Mouse (Mus musculus): ENCODE results near the gene Trim52.
"Not testable (repeated sequence)": the region's sequence is repeated elsewhere in the genome, so short reads cannot be mapped to it uniquely, and the experiment has no call there.

Trim52 gene

DNA sequence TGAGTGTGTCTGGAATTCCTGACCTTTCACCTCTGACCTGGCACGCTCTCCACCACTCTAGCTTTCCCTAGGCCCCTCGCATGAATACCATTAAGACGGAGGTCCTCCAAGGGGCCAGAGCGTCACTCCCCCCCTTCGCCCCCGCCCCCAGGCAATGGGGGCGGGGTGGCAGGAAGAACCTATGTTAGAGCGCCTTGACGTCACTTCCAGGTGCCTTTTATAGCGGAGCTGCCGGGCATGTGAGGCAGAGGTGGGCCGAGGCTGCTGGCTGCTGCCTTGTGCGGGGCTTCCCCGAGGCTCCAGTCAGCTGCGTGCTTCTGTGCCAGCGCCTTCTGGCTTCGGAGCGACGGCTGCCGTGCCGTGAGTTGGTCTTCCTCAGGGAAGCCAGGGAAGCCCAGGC lies at the start of gene Trim52:
TSS of gene Trim52 (plus strand) at position 219 of the 400 bp plus-strand sequence.
- DNase-seq (ENCODE audit: low spot score) = no peak

- no peak for DNase-seq (ENCODE audit: low spot score)
Measured at GRCm38 (mm10) chr14:106072608-106073007, 33.4 kb upstream of the Trim52 start.

GRCm38 (mm10) chr14:106075181-106076064 lies 30.6 kb upstream of the Trim52 start:
- no peak for DNase-seq (ENCODE audit: low spot score)

DNA sequence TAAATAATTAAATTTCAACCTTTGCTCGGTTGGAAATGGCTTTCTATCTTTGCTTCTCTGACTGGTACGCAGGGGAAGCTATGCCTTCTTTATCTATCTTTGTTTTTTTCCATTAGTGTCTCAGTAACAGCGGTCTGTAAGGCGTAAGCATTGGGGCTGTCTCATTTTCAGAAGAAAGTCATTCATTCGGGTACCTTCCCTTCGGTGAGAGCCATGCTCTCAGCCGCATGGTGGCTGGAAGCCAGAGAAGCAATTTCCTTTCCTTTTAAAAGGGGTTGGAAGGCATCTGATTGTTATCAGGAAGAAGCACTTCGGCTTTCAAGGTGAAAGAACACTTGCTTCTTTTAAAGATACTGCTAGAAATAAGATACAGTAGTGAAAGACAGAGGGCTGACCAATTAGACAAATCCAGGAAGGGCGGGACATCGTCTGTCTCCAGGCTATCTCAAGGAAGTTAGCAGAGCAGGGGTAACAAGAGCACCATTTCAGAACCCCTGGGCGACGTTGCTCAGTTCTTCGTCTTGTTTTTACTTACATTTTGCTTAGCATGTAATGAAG lies 17.4 kb upstream of the Trim52 start:
- no peak for DNase-seq (ENCODE audit: low spot score)

DNA sequence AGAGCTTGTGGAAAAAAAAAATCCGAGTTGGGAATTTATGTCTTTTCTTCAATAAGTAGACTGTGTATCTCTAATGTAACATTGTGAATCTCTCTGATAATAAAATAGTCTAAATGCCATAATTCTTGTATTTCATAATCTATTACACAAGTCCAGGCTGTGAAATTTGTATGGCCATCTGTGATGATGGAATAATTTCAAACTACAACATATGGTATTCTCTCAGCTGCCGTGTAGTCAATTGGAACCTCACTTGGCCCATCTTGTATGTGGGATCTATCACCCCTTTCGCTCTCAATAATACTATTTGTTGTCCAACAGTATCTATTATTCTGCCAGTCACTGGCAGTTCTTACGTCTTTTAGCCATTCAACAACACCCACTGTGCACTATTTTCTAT lies 9.2 kb upstream of the Trim52 start:
- no peak for DNase-seq (ENCODE audit: low spot score)

GRCm38 (mm10) chr14:106100858-106101257 lies 5.1 kb upstream of the Trim52 start:
- no peak for DNase-seq (ENCODE audit: low spot score)

DNA sequence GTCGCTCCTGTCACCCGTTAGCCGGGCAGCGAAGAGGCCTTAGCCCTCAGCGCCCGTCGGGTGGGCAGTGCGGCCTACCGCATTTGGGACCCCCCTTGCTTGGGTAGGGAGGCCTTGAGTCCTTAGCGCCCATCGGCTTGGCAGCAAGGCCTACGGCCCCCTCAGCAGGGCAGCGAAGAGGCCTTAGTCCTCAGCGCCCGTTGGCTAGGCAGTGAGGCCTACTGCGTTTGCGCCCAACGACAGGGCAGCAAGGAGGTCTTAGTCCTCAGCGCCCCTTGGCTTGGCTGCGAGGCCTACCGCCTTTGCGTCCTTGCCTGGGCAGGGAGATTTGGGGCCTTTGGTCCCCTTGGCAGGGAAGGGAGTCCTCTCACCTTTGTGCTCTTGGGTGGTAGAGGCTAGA lies 427 bp downstream of the Trim52 start:
- no peak for DNase-seq (ENCODE audit: low spot score)

GRCm38 (mm10) chr14:106119371-106119770 lies 13.4 kb downstream of the Trim52 start:
- DNase-seq (ENCODE audit: low spot score) = no peak

DNA sequence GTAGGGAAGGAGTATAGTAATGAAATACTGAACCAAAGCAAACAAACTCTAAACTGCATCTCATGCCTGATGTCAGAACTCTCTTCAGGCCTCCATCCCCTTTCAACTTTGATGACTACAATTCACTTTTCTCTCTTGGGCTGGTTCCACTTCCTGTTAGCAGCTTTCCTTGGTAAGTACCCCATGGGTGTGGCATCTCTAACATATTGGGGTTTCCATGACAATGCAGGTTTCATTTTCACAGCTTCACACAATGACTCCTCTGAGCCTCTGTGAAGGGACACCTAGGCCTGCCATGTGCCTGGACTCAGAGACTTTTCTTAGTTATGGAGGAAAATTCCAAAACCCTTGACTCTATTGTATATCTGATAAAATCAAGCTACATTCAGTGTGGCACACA lies 30.3 kb downstream of the Trim52 start:
- no peak for DNase-seq (ENCODE audit: low spot score)

- DNase-seq (ENCODE audit: low spot score) = no peak
Measured at GRCm38 (mm10) chr14:106151188-106151587, 45.2 kb downstream of the Trim52 start.

GRCm38 (mm10) chr14:106154879-106155576 lies 49.0 kb downstream of the Trim52 start:
- no peak for DNase-seq (ENCODE audit: low spot score)

- DNase-seq (ENCODE audit: low spot score) = no peak
Measured at GRCm38 (mm10) chr14:106156533-106156932, 50.5 kb downstream of the Trim52 start.

DNA sequence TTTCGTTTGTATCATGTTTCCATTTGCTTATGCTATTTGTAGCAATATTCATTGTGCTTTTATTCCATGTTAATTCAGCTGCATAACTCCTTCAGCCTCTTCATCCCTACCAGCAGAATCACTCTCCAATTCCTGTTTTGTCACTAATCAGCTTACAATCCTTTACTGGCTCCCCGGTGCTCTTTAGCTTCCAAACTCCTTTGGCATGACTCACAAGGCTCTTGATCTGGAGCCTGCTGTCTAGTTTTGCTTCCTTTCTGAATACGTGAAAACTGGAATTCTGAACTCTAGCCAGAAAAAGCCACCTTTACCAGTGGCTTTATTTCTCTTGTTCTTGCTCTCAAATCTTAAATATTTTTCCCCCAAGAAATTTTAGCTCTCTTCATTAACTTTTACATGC lies 56.3 kb downstream of the Trim52 start:
- DNase-seq (ENCODE audit: low spot score) = no peak

GRCm38 (mm10) chr14:106163196-106163595 lies 57.2 kb downstream of the Trim52 start:
- DNase-seq (ENCODE audit: low spot score) = no peak

- not testable (repeated sequence) for DNase-seq (ENCODE audit: low spot score)
Measured at GRCm38 (mm10) chr14:106163933-106164332, 57.9 kb downstream of the Trim52 start.

DNA sequence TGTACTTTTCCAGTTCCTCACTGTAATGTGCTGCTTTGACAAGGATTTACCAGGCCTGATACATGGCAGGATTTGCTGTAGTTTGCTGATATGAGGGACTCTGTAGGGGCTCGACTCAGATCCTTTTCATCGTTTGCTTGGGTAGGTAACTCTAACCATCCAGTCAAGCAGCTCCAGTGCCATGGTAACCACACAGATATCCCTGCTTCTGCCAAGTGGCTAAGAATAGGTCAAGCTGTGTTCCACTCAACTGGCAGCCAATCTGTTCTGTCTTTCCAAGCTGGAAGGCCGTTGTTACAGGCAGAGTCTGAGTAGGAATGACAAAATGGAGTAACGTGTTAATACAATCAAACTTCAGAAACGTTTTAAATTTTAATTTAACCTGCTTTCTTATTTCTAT lies 70.9 kb downstream of the Trim52 start:
- no peak for DNase-seq (ENCODE audit: low spot score)

GRCm38 (mm10) chr14:106178245-106178644 lies 72.2 kb downstream of the Trim52 start:
- DNase-seq (ENCODE audit: low spot score) = no peak

GRCm38 (mm10) chr14:106179102-106179727 lies 73.2 kb downstream of the Trim52 start:
- DNase-seq (ENCODE audit: low spot score) = no peak

DNA sequence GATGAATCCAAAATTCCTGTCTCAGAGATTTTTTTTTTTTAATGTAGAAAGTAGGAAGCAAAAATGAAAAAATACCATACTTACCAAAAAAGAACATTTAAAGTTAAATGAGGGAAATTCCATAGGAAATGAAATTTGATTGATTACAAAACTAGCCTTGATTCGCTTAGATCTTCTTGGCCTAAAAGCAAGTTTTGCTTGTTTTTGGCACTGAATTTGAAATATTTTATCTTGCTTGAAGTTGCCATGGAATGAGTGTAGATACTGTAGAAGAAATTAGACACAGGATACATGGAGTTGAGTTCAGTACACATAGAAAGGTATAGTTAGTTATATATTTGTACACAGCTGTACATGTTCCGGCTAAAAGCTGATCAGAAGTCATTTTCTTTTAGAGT lies 73.7 kb downstream of the Trim52 start:
- no peak for DNase-seq (ENCODE audit: low spot score)

DNA sequence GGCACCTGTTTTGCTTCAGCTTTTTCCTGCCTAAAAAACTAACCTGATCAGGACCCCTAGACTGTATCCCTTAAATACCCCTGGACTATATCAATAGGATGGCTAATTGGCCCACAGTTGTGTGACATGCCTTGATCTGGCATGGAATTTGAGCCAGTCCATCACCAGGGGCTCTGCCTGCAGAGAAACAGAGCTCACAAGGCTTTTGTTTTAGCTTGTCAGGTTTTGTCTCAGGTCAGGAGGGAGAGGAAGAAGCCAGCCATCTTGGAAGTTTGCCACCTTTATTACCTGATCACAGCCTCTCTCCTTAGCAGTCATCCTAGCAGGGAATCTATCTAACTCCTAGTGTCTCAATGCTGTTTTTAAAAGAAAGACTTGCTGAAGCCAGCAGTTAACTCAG lies 74.6 kb downstream of the Trim52 start:
- no peak for DNase-seq (ENCODE audit: low spot score)

GRCm38 (mm10) chr14:106183985-106184384 lies 78.0 kb downstream of the Trim52 start:
- DNase-seq (ENCODE audit: low spot score) = no peak
